Mouse (Mus musculus): Measurements from ENCODE around the gene Sec62. TPM values are rescaled to one million over a fixed set of nuclear protein-coding genes. Genes with fewer than 3 reads are reported as not detected.

The Sec62 gene
- polyA plus RNA-seq, 1 experiment from 2014 or later = 95.6 TPM

Other genes with a start within 250 kb of the Sec62 start
- gene Mecom, start 244.9 kb upstream of the Sec62 start, polyA plus RNA-seq (2014; fragmentation: Nextera tagmentation; extraction: Ambion mirVana) = 12.6 and 13.7 TPM in 2 replicates
- 0.65 and 0.74 TPM in 2 replicates for gene Actrt3, start 192.9 kb upstream of the Sec62 start, polyA plus RNA-seq (2014; fragmentation: Nextera tagmentation; extraction: Ambion mirVana)
- gene Mynn, start 190.8 kb upstream of the Sec62 start, polyA plus RNA-seq (2014; fragmentation: Nextera tagmentation; extraction: Ambion mirVana) = 33.5 and 33.7 TPM in 2 replicates
- gene Lrriq4, start 148.4 kb upstream of the Sec62 start, polyA plus RNA-seq (2014; fragmentation: Nextera tagmentation; extraction: Ambion mirVana) = 0.08 TPM in 1 of 2 replicates, not detected in the other
- 1.7 and 2.9 TPM in 2 replicates for gene Lrrc34, start 145.0 kb upstream of the Sec62 start, polyA plus RNA-seq (2014; fragmentation: Nextera tagmentation; extraction: Ambion mirVana)
- not detected in 2 replicates for gene Lrrc31, start 93.0 kb upstream of the Sec62 start, polyA plus RNA-seq (2014; fragmentation: Nextera tagmentation; extraction: Ambion mirVana)
- not detected in 2 replicates for gene Samd7, start 46.6 kb upstream of the Sec62 start, polyA plus RNA-seq (2014; fragmentation: Nextera tagmentation; extraction: Ambion mirVana)
- gene Gpr160, start 63.1 kb downstream of the Sec62 start, polyA plus RNA-seq (2014; fragmentation: Nextera tagmentation; extraction: Ambion mirVana) = 2.3 and 2.6 TPM in 2 replicates
- 9.2 and 9.9 TPM in 2 replicates for gene Phc3, start 176.5 kb downstream of the Sec62 start, polyA plus RNA-seq (2014; fragmentation: Nextera tagmentation; extraction: Ambion mirVana)
- gene Prkci, start 202.9 kb downstream of the Sec62 start, polyA plus RNA-seq (2014; fragmentation: Nextera tagmentation; extraction: Ambion mirVana) = 34.6 and 39.8 TPM in 2 replicates

Data from hindbrain, embryonic 14.5 days (tissue).